Mouse (Mus musculus) cerebellum, adult 2 months (tissue): Measurements from ENCODE around the gene Ifna4. TPM values are rescaled to one million over a fixed set of nuclear protein-coding genes. Genes with fewer than 3 reads are reported as not detected.
"Not testable (repeated sequence)": the region's sequence is repeated elsewhere in the genome, so short reads cannot be mapped to it uniquely, and the experiment has no call there.

Experiments used
- DNase-seq, 2 experiments: peaks; one replicate each; pipeline ENCODE4 v3.0.0; 2021
- H3K27ac ChIP-seq: fragments of 200-500 bp; 2 replicates; pipeline ENCODE4 v1.5.1; 2012; ENCODE audit warnings: low read length, control low read depth, inconsistent platforms; ENCODE audit not compliant: insufficient read depth
- H3K27me3 ChIP-seq: fragments of 200-500 bp; 2 replicates; pipeline ENCODE4 v1.6.1; 2012; ENCODE audit warnings: inconsistent platforms, mild to moderate bottlenecking, low read length, moderate library complexity; ENCODE audit not compliant: control insufficient read depth, insufficient read depth
- H3K4me1 ChIP-seq: fragments of 200-500 bp; 2 replicates; pipeline ENCODE4 v1.6.1; 2011; ENCODE audit warnings: low read length; ENCODE audit not compliant: control insufficient read depth, insufficient read depth
- H3K4me3 ChIP-seq: fragments of 200-500 bp; replicated peaks from 2 replicates; pipeline ENCODE3; 2011; ENCODE audit warnings: mild to moderate bottlenecking, low read depth, low read length, control low read depth; ENCODE audit not compliant: insufficient read depth
- CTCF ChIP-seq: fragments of 200-500 bp; IDR thresholded peaks from 2 replicates; pipeline ENCODE4 v1.5.1; 2011; ENCODE audit warnings: low read depth, mild to moderate bottlenecking, control low read depth, low read length, moderate library complexity, borderline replicate concordance; ENCODE audit not compliant: insufficient read depth
- POLR2A ChIP-seq: fragments of 200-500 bp; IDR thresholded peaks from 2 replicates; pipeline ENCODE4 v1.6.1; 2011; ENCODE audit warnings: low read length, control low read depth, borderline replicate concordance; ENCODE audit not compliant: insufficient read depth
- WGBS: fragments of 180-500 bp; shearing (Covaris S2); methylation state at CpG from one replicate; pipeline ENCODE4 v1.1.7; 2018; 5-methylcytosine and 5-hydroxymethylcytosine counted together
- polyA plus RNA-seq: library from polyadenylated mRNA; depleted of rRNA; stranded (reverse); fragments of >200 nt; gene quantifications from 2 replicates; pipeline ENCODE4 v1.2.3, GENCODE M21; 2012

The Ifna4 gene
- polyA plus RNA-seq, 1 experiment: not detected

- H3K27me3 ChIP-seq: no peaks in the 10 kb centered on the region
- H3K4me1 ChIP-seq: no peaks in the 10 kb centered on the region
- no peak within 1 kb of the TSS for H3K27ac ChIP-seq
- 85% methylated on average over 1 of the region's 1 CpGs for WGBS
- no peak within 1 kb of the TSS for H3K4me3 ChIP-seq
- no peak for TF ChIP-seq POLR2A
- no peak for TF ChIP-seq CTCF
- DNase-seq: no peak
Measured at GRCm38 (mm10) chr4:88819659-88820058, 22.0 kb upstream of the Ifna4 start, which contains the start of gene Ifna11. Gene Ifna11 (plus strand): TSS chr4:88819959.

GRCm38 (mm10) chr4:88822995-88823394 lies 18.7 kb upstream of the Ifna4 start:
- Histone ChIP-seq H3K27me3 (no peaks in the 10 kb centered on the region), H3K27ac (no peak overlapping the region), H3K4me3 (no peak overlapping the region), H3K4me1 (no peaks in the 10 kb centered on the region)
- 0 out of 2 replicates have a peak, but pooled peaks have one; percentile 18 for TF ChIP-seq CTCF
- TF ChIP-seq POLR2A: no peak
- WGBS: 27% methylated on average over 4 of the region's 4 CpGs
- peak in 1 of 2 experiments; percentile 5 for DNase-seq

GRCm38 (mm10) chr4:88827116-88827515 lies 14.5 kb upstream of the Ifna4 start, which contains the start of gene Ifna6:
Gene Ifna6 (plus strand): TSS chr4:88827416.
- not testable (repeated sequence) for H3K27ac ChIP-seq, H3K27me3 ChIP-seq, DNase-seq, H3K4me1 ChIP-seq, H3K4me3 ChIP-seq

- no peak for TF ChIP-seq POLR2A
- peak; percentile 25; the same call in 1 of the 2 replicates for TF ChIP-seq CTCF
- no peaks in the 10 kb centered on the region for H3K4me1 ChIP-seq
- 17% methylated on average over 4 of the region's 4 CpGs for WGBS
- no peak overlapping the region for H3K4me3 ChIP-seq
- no peak for DNase-seq
- H3K27ac ChIP-seq: no peak overlapping the region
- no peaks in the 10 kb centered on the region for H3K27me3 ChIP-seq
Measured at GRCm38 (mm10) chr4:88830523-88830922, 11.1 kb upstream of the Ifna4 start.

GRCm38 (mm10) chr4:88835225-88835624 lies 6.4 kb upstream of the Ifna4 start, which contains the start of gene Ifna5:
Gene Ifna5 (plus strand): TSS chr4:88835525.
- H3K4me1 ChIP-seq, H3K4me3 ChIP-seq, H3K27ac ChIP-seq, DNase-seq, H3K27me3 ChIP-seq: not testable (repeated sequence)
- 96% methylated on average over 1 of the region's 1 CpGs for WGBS

- H3K4me1 ChIP-seq: no peaks in the 10 kb centered on the region
- no peaks in the 10 kb centered on the region for H3K27me3 ChIP-seq
- 27% methylated on average over 3 of the region's 3 CpGs for WGBS
- no peak overlapping the region for H3K27ac ChIP-seq
- no peak for DNase-seq
- H3K4me3 ChIP-seq: no peak overlapping the region
- TF ChIP-seq POLR2A (no peak), CTCF (no peak)
Measured at GRCm38 (mm10) chr4:88838828-88839227, 2.8 kb upstream of the Ifna4 start.

- no peaks in the 10 kb centered on the region for H3K4me1 ChIP-seq
- H3K27ac ChIP-seq: no peak overlapping the region
- H3K27me3 ChIP-seq: no peaks in the 10 kb centered on the region
- TF ChIP-seq CTCF (no peak), POLR2A (no peak)
- no peak for DNase-seq
- 48% methylated on average over 3 of the region's 3 CpGs for WGBS
- H3K4me3 ChIP-seq: no peak overlapping the region
Measured at GRCm38 (mm10) chr4:88840058-88840457, 1.6 kb upstream of the Ifna4 start.

- Histone ChIP-seq H3K27ac (no peak overlapping the region), H3K4me3 (no peak overlapping the region), H3K27me3 (no peaks in the 10 kb centered on the region), H3K4me1 (no peaks in the 10 kb centered on the region)
- no peak for TF ChIP-seq POLR2A
- no peak for DNase-seq
- 47% methylated on average over 2 of the region's 2 CpGs for WGBS
Measured at GRCm38 (mm10) chr4:88845334-88845733, 3.7 kb downstream of the Ifna4 start.

GRCm38 (mm10) chr4:88849698-88850097 lies 8.0 kb downstream of the Ifna4 start, which contains the start of gene Ifna1:
Gene Ifna1 (plus strand): TSS chr4:88850087.
- H3K27ac ChIP-seq: no peak within 1 kb of the TSS
- H3K27me3 ChIP-seq: no peaks in the 10 kb centered on the region
- no peak within 1 kb of the TSS for H3K4me3 ChIP-seq
- no peak for DNase-seq
- TF ChIP-seq POLR2A: no peak
- no peak for TF ChIP-seq CTCF
- WGBS: 91% methylated on average over 1 of the region's 1 CpGs
- no peaks in the 10 kb centered on the region for H3K4me1 ChIP-seq
